Mouse (Mus musculus) monocyte, adult 5-6 weeks (primary cell): Measurements from ENCODE around the gene Socs1. TPM values are rescaled to one million over a fixed set of nuclear protein-coding genes. Genes with fewer than 3 reads are reported as not detected.

Experiments used
- total RNA-seq: library from RNA; stranded (forward); fragments of 200-1000, 200-491, 200-594 nt; gene quantifications from 3 replicates; pipeline ENCODE4 v1.2.3, GENCODE M21; 2017

The Socs1 gene
- total RNA-seq, 1 experiment from 2014 or later: 1.4 TPM

Other genes with a start within 250 kb of the Socs1 start
- 4.7 to 11.4 TPM (median 10.3 TPM) in 3 replicates for gene Dexi, start 242.5 kb downstream of the Socs1 start, total RNA-seq
- gene Clec16a, start 240.2 kb downstream of the Socs1 start, total RNA-seq: 14.0 to 27.1 TPM (median 19.1 TPM) in 3 replicates
- 6.7 TPM in 1 of 3 replicates, not detected in the others for gene Tnp2, start 3.1 kb upstream of the Socs1 start, total RNA-seq
- not detected in 3 replicates for gene Prm3, start 5.4 kb upstream of the Socs1 start, total RNA-seq
- 6.1 to 11.8 TPM in 2 of 3 replicates, not detected in the other for gene Prm2, start 10.6 kb upstream of the Socs1 start, total RNA-seq
- gene Prm1, start 20.3 kb upstream of the Socs1 start, total RNA-seq: 1.5 to 7.7 TPM in 2 of 3 replicates, not detected in the other
- not detected in 3 replicates for gene Gm11172, start 27.4 kb upstream of the Socs1 start, total RNA-seq
- 0.58 TPM in 1 of 3 replicates, not detected in the others for gene Rmi2, start 49.5 kb upstream of the Socs1 start, total RNA-seq